Mouse (Mus musculus) liver, adult 2 months (tissue): ENCODE results near the gene Vill.

ENCODE experiments used
- CTCF ChIP-seq: fragments of 200-500 bp; IDR thresholded peaks from 2 replicates; pipeline ENCODE4 v1.5.1; 2011; ENCODE audit warnings: low read depth, low read length, control low read depth
- POLR2A ChIP-seq: fragments of 200-500 bp; IDR thresholded peaks from 2 replicates; pipeline ENCODE4 v1.6.1; 2011; ENCODE audit warnings: low read length, control low read depth; ENCODE audit not compliant: insufficient read depth; ENCODE audit errors: extremely low read depth

DNA sequence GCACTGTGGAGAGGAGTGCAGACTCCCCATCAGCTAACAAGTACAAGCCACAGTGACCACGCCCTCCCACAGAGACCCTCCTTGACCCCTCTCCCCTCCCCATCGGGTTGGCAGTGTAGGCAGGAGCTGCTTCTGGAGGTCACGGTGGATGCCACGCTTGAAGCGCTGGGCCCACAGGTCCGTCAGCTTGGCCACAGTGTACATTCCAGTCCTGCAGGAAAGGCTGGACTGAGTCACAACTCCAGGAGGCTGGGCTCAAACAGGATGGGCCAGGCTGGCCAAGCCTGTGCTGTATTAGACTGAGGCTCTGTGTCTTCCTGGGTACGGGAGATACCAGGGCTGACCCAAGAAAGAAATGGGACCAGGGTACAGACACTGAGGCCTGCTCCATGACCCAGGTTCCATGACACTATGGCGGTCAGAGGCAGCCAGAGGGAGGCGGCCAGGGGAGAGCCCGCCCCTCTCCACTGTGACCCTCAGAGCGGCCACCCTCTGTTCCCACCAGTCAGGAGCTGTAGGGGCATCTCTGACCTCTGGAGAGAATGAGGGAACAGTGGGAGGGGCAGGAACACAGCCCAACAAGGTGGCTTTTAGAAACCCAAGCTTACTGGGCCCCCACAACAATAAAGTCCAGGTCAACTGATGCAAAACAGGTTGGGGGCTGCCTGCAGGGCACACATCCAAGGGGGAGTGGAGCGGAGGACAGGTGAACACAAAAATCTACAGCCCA is 39.2 kb downstream of the Vill start:
- TF ChIP-seq POLR2A (no peak), CTCF (no peak)
